Mouse (Mus musculus) spleen, adult 2 months (tissue): ENCODE results near the gene Cic.

Experiments
- CTCF ChIP-seq: fragments of 200-500 bp; IDR thresholded peaks from 2 replicates; pipeline ENCODE4 v1.5.1; 2011; ENCODE audit warnings: mild to moderate bottlenecking, inconsistent platforms; ENCODE audit not compliant: insufficient read depth, insufficient read length, insufficient replicate concordance; ENCODE audit errors: extremely low read depth
- POLR2A ChIP-seq: fragments of 200-500 bp; IDR thresholded peaks from 2 replicates; pipeline ENCODE4 v1.6.1; 2011; ENCODE audit warnings: low read depth, low read length, inconsistent platforms

- TF ChIP-seq CTCF (no peak), POLR2A (no peak)
Measured at GRCm38 (mm10) chr7:25267751-25268463, 403 bp downstream of the Cic start.
